Comparison of ENCODE assay signal across 7 mouse cellular contexts in genomic region chr2:145557361-145557931, GRCm38 (mm10).
DNase-seq lines count a peak whose midpoint lies in the region; TF ChIP-seq lines count a peak whose summit lies in the region.

No protein-coding gene starts in this region.

- peak; percentile 66 for DNase-seq in layer of hippocampus, adult 11-12 months (ENCODE audit: low spot score)
- no peak for DNase-seq in layer of hippocampus, postnatal 25 days (ENCODE audit: extremely low spot score in 1 of 2, low spot score in 1 of 2)
- DNase-seq in MN1 (ENCODE audit: low spot score) = peak; percentile 7
- peak; percentile 27 for DNase-seq in c-Kit-positive CD71-positive TER-119-positive erythroid progenitor cells, embryonic 14.5 days (ENCODE audit: low spot score)
- DNase-seq in induced T-regulatory cell, adult 2 months (ENCODE audit: low read depth) = peak; percentile 41
- peak; percentile 19 for DNase-seq in lung, adult 2 months
- DNase-seq in spleen, postnatal 10 days (ENCODE audit: low spot score in 2 of 2) = no peak

- no peak for TF ChIP-seq POLR2A in lung, adult 2 months (IDR thresholded peaks at IDR 0.05; ENCODE audit: borderline replicate concordance, extremely low read depth, low read depth, low read length)

- no peaks in the 10 kb centered on the region for H3K4me1 ChIP-seq in lung, adult 2 months (ENCODE audit: control insufficient read depth, insufficient read depth, low read length)

- TF ChIP-seq CTCF in lung, adult 2 months (IDR thresholded peaks at IDR 0.05; ENCODE audit: insufficient read depth, low read length) = peak; percentile 29; the same call in 1 of the 2 replicates

- 22% methylated on average over 1 of the region's 1 CpGs for WGBS in lung, adult 2 months

- H3K4me3 ChIP-seq in lung, adult 2 months (replicated peaks; ENCODE audit: extremely low read depth, low read depth, low read length) = no peak overlapping the region

Comparison
In these comparisons a context has a peak if more than half of its experiments do, and no peak if none do; other contexts are left out.
1. DNase-seq: peak in layer of hippocampus, adult 11-12 months (single experiment), MN1 (single experiment), c-Kit-positive CD71-positive TER-119-positive erythroid progenitor cells, embryonic 14.5 days (single experiment), induced T-regulatory cell, adult 2 months (single experiment) and lung, adult 2 months (single experiment); none in layer of hippocampus, postnatal 25 days (0 of 2) and spleen, postnatal 10 days (0 of 2).